ENCODE assay signal across 9 mouse cellular contexts in genomic region chr6:118977443-118978271, GRCm38 (mm10).
DNase-seq lines count a peak whose midpoint lies in the region; ATAC-seq and TF ChIP-seq lines count a peak whose summit lies in the region.
"Had no signal": no experiment of that assay in that cellular context is flagged by ENCODE, and none has a peak within 500 bp of the region (broad histone marks: within the 10 kb centered on the region; RNA-seq: fewer than 3 reads in every experiment).

No protein-coding gene starts in this region.

- TF ChIP-seq CTCF in forebrain, postnatal 0 days (IDR thresholded peaks at IDR 0.05; ENCODE audit: low read depth): no peak
- TF ChIP-seq CTCF in thymus, adult 2 months (IDR thresholded peaks at IDR 0.05; ENCODE audit: borderline replicate concordance, control insufficient read depth, extremely low read depth, insufficient read depth, low read length, poor library complexity): no peak

- peaks cover 33% of the 10 kb centered on the region for H3K4me1 ChIP-seq in forebrain, postnatal 0 days (ENCODE audit: insufficient read depth)
- peaks cover 32% of the 10 kb centered on the region for H3K4me1 ChIP-seq in neural tube, embryonic 13.5 days (replicated peaks)
- H3K4me1 ChIP-seq in thymus, adult 2 months (replicated peaks; ENCODE audit: control insufficient read depth, insufficient read depth, low read length): no peaks in the 10 kb centered on the region

- 15% methylated on average over 10 of the region's 10 CpGs for WGBS in forebrain, postnatal 0 days
- WGBS in neural tube, embryonic 13.5 days: 28% methylated on average over 10 of the region's 10 CpGs
- 76% methylated on average over 10 of the region's 10 CpGs for WGBS in thymus, adult 2 months

- peak; percentile 17 for DNase-seq in embryo, embryonic 10 days (ENCODE audit: low spot score)
- DNase-seq in embryo, embryonic 9.5 days (ENCODE audit: extremely low spot score): no peak
- DNase-seq in forebrain, postnatal 0 days: peak; percentile 84
- DNase-seq in layer of hippocampus, postnatal 10 days (ENCODE audit: low spot score in 2 of 2): peak; percentile 34 to 63
- DNase-seq in kidney, postnatal 25 days: no peak
- no peak for DNase-seq in thymus, adult 2 months
- DNase-seq in spleen, adult 12 weeks (ENCODE audit: low spot score): no peak

- peak; percentile 96 for ATAC-seq in forebrain, postnatal 0 days
- peak; percentile 87 for ATAC-seq in neural tube, embryonic 13.5 days (ENCODE audit: low read depth)

- no peaks in the 10 kb centered on the region for H3K9me3 ChIP-seq in forebrain, postnatal 0 days (ENCODE audit: low read length)
- H3K9me3 ChIP-seq in neural tube, embryonic 13.5 days: no peaks in the 10 kb centered on the region

- peak overlapping the region; percentile 39 for H3K4me2 ChIP-seq in forebrain, postnatal 0 days (ENCODE audit: low read depth)
- peak overlapping the region; percentile 34; the same call in 1 of the 2 replicates for H3K4me2 ChIP-seq in neural tube, embryonic 13.5 days
- H3K4me2 ChIP-seq: liver, embryonic 11.5 days had no signal

- H3K36me3 ChIP-seq in forebrain, postnatal 0 days (ENCODE audit: insufficient read depth): no peaks in the 10 kb centered on the region
- H3K36me3 ChIP-seq in neural tube, embryonic 13.5 days: no peaks in the 10 kb centered on the region
- no peaks in the 10 kb centered on the region for H3K36me3 ChIP-seq in thymus, adult 2 months (ENCODE audit: control insufficient read depth, insufficient read depth, low read length)

- no peaks in the 10 kb centered on the region for H3K27me3 ChIP-seq in forebrain, postnatal 0 days (ENCODE audit: insufficient read depth, low read length)
- no peaks in the 10 kb centered on the region for H3K27me3 ChIP-seq in neural tube, embryonic 13.5 days
- H3K27me3 ChIP-seq in thymus, adult 2 months (ENCODE audit: control insufficient read depth, insufficient read depth, low read length): no peaks in the 10 kb centered on the region

- H3K27ac ChIP-seq in forebrain, postnatal 0 days (ENCODE audit: low read depth, low read length): peak overlapping the region; percentile 85
- peak overlapping the region; percentile 67 for H3K27ac ChIP-seq in neural tube, embryonic 13.5 days (replicated peaks)
- H3K27ac ChIP-seq in thymus, adult 2 months (ENCODE audit: control insufficient read depth, insufficient read depth, low read length): no peak overlapping the region

- no peak for TF ChIP-seq POLR2A in thymus, adult 2 months (IDR thresholded peaks at IDR 0.05; ENCODE audit: control insufficient read depth, extremely low read depth, insufficient read depth, low read length, poor library complexity)

- H3K9ac ChIP-seq in forebrain, postnatal 0 days: peak overlapping the region; percentile 2; the same call in 1 of the 2 replicates
- no peak overlapping the region for H3K9ac ChIP-seq in neural tube, embryonic 13.5 days

- no peak overlapping the region for H3K4me3 ChIP-seq in forebrain, postnatal 0 days (ENCODE audit: low read depth, low read length)
- no peak overlapping the region for H3K4me3 ChIP-seq in neural tube, embryonic 13.5 days
- no peak overlapping the region for H3K4me3 ChIP-seq in thymus, adult 2 months (ENCODE audit: control insufficient read depth, insufficient read depth, low read length)

Comparison
In these comparisons a context has a peak if more than half of its experiments do, and no peak if none do; other contexts are left out.
1. DNase-seq: peak in embryo, embryonic 10 days (single experiment), forebrain, postnatal 0 days (single experiment) and layer of hippocampus, postnatal 10 days (2 of 2); none in embryo, embryonic 9.5 days (single experiment), kidney, postnatal 25 days (0 of 2), thymus, adult 2 months (single experiment) and spleen, adult 12 weeks (single experiment).